Mouse (Mus musculus) spleen, postnatal 36 days (tissue): Measurements from ENCODE around the gene Cacna1c.

ENCODE experiments used
- DNase-seq, 2 experiments: peaks; one replicate each; pipeline ENCODE4 v3.0.0; 2022; ENCODE audit warnings: low spot score in 2 of 2, mixed read lengths in 1 of 2

Cacna1c gene

GRCm38 (mm10) chr6:118812007-118812406, 384.2 kb downstream of the Cacna1c start:
- DNase-seq: no peak

- DNase-seq: no peak
Measured at GRCm38 (mm10) chr6:118810834-118811233, 385.4 kb downstream of the Cacna1c start.

GRCm38 (mm10) chr6:118805139-118805538, 391.1 kb downstream of the Cacna1c start:
- no peak for DNase-seq

GRCm38 (mm10) chr6:118802286-118802685, 393.9 kb downstream of the Cacna1c start:
- no peak for DNase-seq

- DNase-seq: no peak
Measured at GRCm38 (mm10) chr6:118796393-118796792, 399.8 kb downstream of the Cacna1c start.

- no peak for DNase-seq
Measured at GRCm38 (mm10) chr6:118795716-118796115, 400.5 kb downstream of the Cacna1c start.

- no peak for DNase-seq
Measured at GRCm38 (mm10) chr6:118791921-118792368, 404.3 kb downstream of the Cacna1c start.

- DNase-seq: no peak
Measured at GRCm38 (mm10) chr6:118787933-118788332, 408.3 kb downstream of the Cacna1c start.

GRCm38 (mm10) chr6:118780280-118780679, 415.9 kb downstream of the Cacna1c start:
- DNase-seq: no peak

- no peak for DNase-seq
Measured at GRCm38 (mm10) chr6:118779201-118779600, 417.0 kb downstream of the Cacna1c start.

- no peak for DNase-seq
Measured at GRCm38 (mm10) chr6:118777457-118777856, 418.8 kb downstream of the Cacna1c start.

GRCm38 (mm10) chr6:118776459-118776858, 419.8 kb downstream of the Cacna1c start:
- no peak for DNase-seq

- no peak for DNase-seq
Measured at GRCm38 (mm10) chr6:118772581-118772980, 423.6 kb downstream of the Cacna1c start.

- DNase-seq: peak in 1 of 2 experiments; percentile 4
Measured at GRCm38 (mm10) chr6:118771121-118771520, 425.1 kb downstream of the Cacna1c start.

GRCm38 (mm10) chr6:118770396-118770795, 425.8 kb downstream of the Cacna1c start:
- DNase-seq: no peak

- no peak for DNase-seq
Measured at GRCm38 (mm10) chr6:118769792-118770191, 426.4 kb downstream of the Cacna1c start.

- DNase-seq: no peak
Measured at GRCm38 (mm10) chr6:118767698-118768097, 428.5 kb downstream of the Cacna1c start.

GRCm38 (mm10) chr6:118765261-118765660, 431.0 kb downstream of the Cacna1c start:
- no peak for DNase-seq

GRCm38 (mm10) chr6:118759015-118759414, 437.2 kb downstream of the Cacna1c start:
- peak in 1 of 2 experiments; percentile 22 for DNase-seq

- peak; percentile 3 to 16 for DNase-seq
Measured at GRCm38 (mm10) chr6:118758290-118758907, 437.8 kb downstream of the Cacna1c start.

GRCm38 (mm10) chr6:118757533-118758289, 438.5 kb downstream of the Cacna1c start:
- peak in 1 of 2 experiments; percentile 7 for DNase-seq

GRCm38 (mm10) chr6:118756511-118756910, 439.7 kb downstream of the Cacna1c start:
- no peak for DNase-seq

- no peak for DNase-seq
Measured at GRCm38 (mm10) chr6:118755768-118756167, 440.4 kb downstream of the Cacna1c start.
